Mouse (Mus musculus) brain, embryonic 18.5 days (tissue): Measurements from ENCODE around the gene Hmox1.

Experiments
- DNase-seq: peaks from one replicate; pipeline ENCODE4 v3.0.0-alpha.2; 2012; ENCODE audit warnings: low read depth, low spot score

The Hmox1 gene

GRCm38 (mm10) chr8:75088989-75089881, 4.2 kb upstream of the Hmox1 start:
- DNase-seq = no peak

- DNase-seq = no peak
Measured at GRCm38 (mm10) chr8:75090781-75091365, 2.5 kb upstream of the Hmox1 start.

GRCm38 (mm10) chr8:75102956-75103355, 9.5 kb downstream of the Hmox1 start:
- DNase-seq = no peak

- no peak for DNase-seq
Measured at GRCm38 (mm10) chr8:75103376-75103878, 10.0 kb downstream of the Hmox1 start.

- peak; percentile 22 for DNase-seq
Measured at GRCm38 (mm10) chr8:75108527-75109235, 15.3 kb downstream of the Hmox1 start.

- DNase-seq = peak; percentile 98
Measured at GRCm38 (mm10) chr8:75109236-75109967, 16.0 kb downstream of the Hmox1 start, which contains the start of gene Mcm5. Gene Mcm5 (plus strand): TSS chr8:75109569.

GRCm38 (mm10) chr8:75110093-75110492, 16.7 kb downstream of the Hmox1 start:
- no peak for DNase-seq

GRCm38 (mm10) chr8:75118505-75118904, 25.1 kb downstream of the Hmox1 start:
- DNase-seq = no peak

- DNase-seq = no peak
Measured at GRCm38 (mm10) chr8:75119287-75119686, 25.9 kb downstream of the Hmox1 start.

- no peak for DNase-seq
Measured at GRCm38 (mm10) chr8:75119747-75120146, 26.3 kb downstream of the Hmox1 start.

- DNase-seq = no peak
Measured at GRCm38 (mm10) chr8:75127406-75127805, 34.0 kb downstream of the Hmox1 start.

GRCm38 (mm10) chr8:75132485-75132884, 39.1 kb downstream of the Hmox1 start:
- DNase-seq = no peak

GRCm38 (mm10) chr8:75133399-75133798, 40.0 kb downstream of the Hmox1 start:
- no peak for DNase-seq

GRCm38 (mm10) chr8:75134603-75135391, 41.4 kb downstream of the Hmox1 start:
- no peak for DNase-seq

- DNase-seq = no peak
Measured at GRCm38 (mm10) chr8:75135756-75136155, 42.3 kb downstream of the Hmox1 start.

- no peak for DNase-seq
Measured at GRCm38 (mm10) chr8:75136256-75136655, 42.8 kb downstream of the Hmox1 start.

GRCm38 (mm10) chr8:75137536-75137935, 44.1 kb downstream of the Hmox1 start:
- no peak for DNase-seq
